Mouse (Mus musculus) E14TG2a.4 (cell line): ENCODE results near the gene Foxl1.

ENCODE experiments used
- CTCF ChIP-seq: conservative IDR thresholded peaks from 2 replicates; pipeline ENCODE4 v1.5.1; 2014; ENCODE audit warnings: low read length
- NANOG ChIP-seq: IDR thresholded peaks from 2 replicates; pipeline ENCODE4 v1.6.1; 2014; ENCODE audit warnings: borderline replicate concordance, low read length, mixed read lengths
- POU5F1 ChIP-seq: IDR thresholded peaks from 2 replicates; pipeline ENCODE4 v1.6.1; 2014; ENCODE audit warnings: low read length, borderline replicate concordance

DNA sequence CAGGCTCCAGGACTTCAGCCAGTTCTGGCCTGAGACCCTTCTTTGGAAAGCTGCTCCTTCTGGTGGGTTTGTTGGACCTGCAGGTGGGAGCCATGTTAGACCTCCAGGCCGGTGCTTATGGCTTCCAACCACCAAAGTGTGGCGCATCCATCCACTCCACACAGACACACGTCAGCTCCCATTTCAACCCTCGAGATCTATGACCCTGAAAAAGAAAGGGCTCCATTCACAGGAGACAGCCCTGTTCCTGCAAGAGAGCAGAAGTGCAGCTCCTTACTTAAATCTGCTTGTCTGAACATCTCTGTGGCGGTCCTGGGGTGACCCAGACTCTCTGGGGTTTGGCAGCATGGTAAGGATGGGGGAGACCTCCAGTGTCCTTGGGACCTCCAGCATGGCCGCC is 34.2 kb upstream of the Foxl1 start:
- TF ChIP-seq CTCF, result no peak
- TF ChIP-seq POU5F1, result no peak
- TF ChIP-seq NANOG, result no peak
